Mouse (Mus musculus) layer of hippocampus, adult 9-10 months (tissue): Measurements from ENCODE around the gene Snx5.

ENCODE experiments used
- DNase-seq: peaks from one replicate; pipeline ENCODE4 v3.0.0; 2022; ENCODE audit warnings: low spot score

Snx5 gene

GRCm38 (mm10) chr2:144270507-144271420 lies at the start of gene Snx5, which contains the start of gene Mgme1:
TSS of gene Snx5 (minus strand) at chr2:144270906.
TSS of gene Mgme1 (plus strand) at chr2:144270663.
- DNase-seq = peak; percentile 90

DNA sequence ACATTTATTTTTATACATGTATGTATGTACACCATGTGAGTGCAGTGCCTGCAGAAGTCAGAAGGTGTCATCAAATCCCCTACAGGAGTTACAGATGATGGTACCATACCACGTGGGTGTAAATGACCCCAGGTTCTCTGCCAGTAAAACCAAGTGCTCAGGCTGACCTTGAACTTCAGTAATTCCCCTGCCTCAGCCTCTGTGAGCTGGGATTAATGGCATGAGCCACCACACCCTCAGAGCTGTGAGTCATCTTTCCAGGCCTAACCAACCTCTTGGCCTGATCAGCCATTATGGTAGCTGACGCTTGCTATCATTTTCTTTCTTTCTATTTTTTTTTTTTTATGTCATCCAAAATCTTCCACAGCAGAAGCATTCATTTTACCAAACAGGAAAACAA lies 40.7 kb upstream of the Snx5 start:
- DNase-seq = no peak

GRCm38 (mm10) chr2:144310273-144310672 lies 39.6 kb upstream of the Snx5 start:
- DNase-seq = no peak

DNA sequence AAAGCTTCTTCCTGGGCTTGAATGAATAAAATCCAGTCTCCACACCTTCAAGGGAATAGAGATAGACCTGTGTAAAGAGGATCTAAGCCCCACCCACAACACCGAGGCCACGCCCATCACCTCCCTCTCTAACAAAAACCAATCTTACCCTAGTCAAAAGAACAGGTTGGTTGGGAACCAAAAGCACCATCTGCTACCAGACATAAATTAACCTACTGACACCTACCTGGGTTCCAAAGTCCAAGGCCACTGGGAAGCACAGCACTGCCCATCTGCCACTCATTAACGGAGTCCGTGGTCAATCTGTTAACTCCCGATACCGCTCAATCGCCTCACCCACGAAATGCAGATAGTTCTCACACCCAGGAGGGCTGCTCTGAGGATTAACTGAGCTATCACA lies 37.9 kb upstream of the Snx5 start:
- DNase-seq = no peak

- DNase-seq = no peak
Measured at GRCm38 (mm10) chr2:144305721-144306294, 35.1 kb upstream of the Snx5 start.

DNA sequence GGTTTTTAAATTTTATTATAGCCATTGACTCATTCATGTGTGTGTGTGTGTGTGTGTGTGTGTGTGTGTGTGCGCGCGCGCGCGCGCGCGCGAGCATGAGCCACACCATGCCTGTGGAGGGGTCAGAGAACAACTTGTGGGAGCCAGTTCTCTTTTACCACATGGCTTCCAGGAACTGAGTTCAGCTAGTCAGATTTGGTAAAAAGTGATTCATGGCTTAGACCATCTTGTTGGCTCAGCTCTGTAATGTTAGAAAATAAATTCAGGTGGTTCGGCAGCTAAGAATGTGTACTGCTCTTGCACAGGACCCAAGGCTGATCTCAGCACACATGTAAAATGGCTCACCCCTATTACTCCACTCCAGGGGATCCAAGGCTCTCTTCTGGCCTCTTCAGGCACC lies 30.4 kb upstream of the Snx5 start:
- no peak for DNase-seq

DNA sequence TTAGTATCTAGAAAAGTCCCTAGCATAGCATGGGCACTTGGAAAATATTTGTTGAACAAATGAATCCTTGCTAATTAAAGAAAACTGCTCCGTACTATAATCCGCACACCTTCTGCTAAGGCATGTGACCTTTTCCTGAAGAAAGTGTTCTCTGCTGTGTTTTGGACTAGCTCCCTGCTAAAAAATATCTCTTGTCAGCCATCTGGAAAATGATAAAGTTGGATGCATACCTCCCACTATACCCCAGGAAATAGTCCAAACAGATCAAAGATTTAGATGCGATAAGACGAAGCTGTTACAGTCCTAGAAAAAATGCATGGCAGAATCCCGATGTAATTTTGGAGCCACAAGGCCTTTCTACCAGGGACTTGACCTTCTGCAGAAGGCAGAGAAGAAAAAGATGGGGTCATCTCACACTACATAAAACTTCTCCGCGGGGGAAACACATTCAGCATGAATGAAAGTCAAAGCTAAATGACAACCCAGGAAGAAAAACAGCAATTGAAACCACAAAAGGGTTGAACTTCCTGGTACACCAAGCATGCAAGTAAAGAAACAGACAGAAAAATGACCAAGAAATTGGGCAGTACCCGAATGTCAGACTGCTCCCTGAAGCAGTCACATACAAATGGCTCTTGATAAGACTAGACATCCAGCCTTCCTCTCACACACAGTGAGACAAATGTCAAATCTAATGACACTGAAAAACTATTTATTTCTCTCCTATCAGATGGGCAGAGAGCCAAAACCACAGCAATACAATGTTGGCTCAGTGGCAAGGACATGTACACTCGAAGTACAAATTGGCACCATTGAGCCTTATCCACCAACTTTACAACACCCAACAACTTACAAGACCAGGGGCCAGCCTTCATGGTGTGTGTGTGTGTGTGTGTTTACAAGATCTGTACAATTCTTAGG lies 29.3 kb upstream of the Snx5 start:
- no peak for DNase-seq

DNA sequence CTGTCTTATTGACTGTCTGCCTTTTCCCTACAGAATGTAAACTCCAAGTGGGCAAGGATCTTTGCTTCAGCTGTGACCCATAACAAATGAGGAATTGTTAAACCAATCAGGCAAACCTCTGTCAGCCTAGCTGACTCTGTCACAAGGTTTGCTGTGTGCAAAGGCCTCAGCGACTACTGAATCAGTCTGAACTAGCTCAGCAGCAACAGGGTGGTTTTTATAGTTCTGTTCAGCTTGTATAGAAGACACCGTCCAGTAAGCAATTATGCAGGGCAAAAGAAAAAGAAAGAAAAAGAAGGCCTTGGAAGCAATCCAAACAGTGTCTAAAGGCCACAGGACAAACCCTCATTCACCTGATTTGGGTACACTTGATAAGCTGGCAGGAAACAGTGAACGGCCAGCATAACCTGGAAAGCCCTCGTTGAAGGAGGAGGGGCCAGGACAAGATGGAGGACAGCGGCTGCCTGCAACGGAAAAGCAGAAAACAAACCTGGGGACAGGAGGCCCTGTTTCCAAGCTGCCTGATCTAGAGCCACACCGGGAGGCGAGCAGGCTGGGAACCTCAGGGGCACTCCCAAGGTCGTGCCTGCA lies 24.5 kb upstream of the Snx5 start:
- no peak for DNase-seq

- DNase-seq = peak; percentile 31
Measured at GRCm38 (mm10) chr2:144291600-144292305, 21.0 kb upstream of the Snx5 start.

- DNase-seq = no peak
Measured at GRCm38 (mm10) chr2:144290321-144290720, 19.6 kb upstream of the Snx5 start.

DNA sequence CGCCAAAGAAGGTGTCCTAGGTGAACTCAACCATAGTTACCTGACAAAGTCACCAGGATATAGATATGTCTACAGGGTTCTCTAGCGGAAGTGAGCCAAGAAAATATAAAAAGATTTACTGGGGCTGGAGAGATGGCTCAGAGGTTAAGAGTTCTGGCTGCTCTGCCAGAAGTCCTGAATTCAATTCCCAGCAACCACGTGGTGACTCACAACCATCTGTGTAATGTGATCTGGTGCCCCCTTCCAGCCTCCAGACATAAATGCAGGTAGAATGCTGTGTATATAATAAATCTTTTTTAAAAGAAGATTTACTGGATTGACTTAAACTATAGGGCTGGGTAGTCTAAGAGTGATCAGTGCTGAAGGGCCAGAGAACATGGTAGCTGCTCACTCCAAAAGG lies 10.7 kb upstream of the Snx5 start:
- DNase-seq = no peak

- DNase-seq = no peak
Measured at GRCm38 (mm10) chr2:144280568-144280967, 9.9 kb upstream of the Snx5 start.

GRCm38 (mm10) chr2:144279742-144280141 lies 9.0 kb upstream of the Snx5 start:
- no peak for DNase-seq

DNA sequence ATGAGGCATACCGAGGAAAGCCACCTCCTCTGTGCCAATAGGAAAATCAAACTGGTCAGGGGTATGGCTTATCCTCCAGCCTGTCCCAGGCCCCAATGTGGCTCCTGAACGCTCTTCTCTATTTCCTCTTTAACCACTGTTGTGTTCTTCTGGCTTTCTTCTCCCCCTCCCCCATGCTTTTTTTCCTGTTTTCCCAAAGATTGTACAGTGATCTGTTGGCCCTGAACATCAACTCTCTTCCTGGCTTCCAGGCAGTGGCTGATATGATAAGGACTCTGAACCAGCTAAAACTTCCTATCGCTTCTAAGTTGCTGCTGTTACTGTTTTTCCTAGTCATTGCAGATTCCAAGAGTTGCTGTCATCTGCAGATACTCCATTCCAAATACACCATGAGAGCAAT lies 6.2 kb upstream of the Snx5 start:
- no peak for DNase-seq

- no peak for DNase-seq
Measured at GRCm38 (mm10) chr2:144274741-144275140, 4.0 kb upstream of the Snx5 start.

GRCm38 (mm10) chr2:144272088-144272487 lies 1.4 kb upstream of the Snx5 start:
- DNase-seq = no peak

DNA sequence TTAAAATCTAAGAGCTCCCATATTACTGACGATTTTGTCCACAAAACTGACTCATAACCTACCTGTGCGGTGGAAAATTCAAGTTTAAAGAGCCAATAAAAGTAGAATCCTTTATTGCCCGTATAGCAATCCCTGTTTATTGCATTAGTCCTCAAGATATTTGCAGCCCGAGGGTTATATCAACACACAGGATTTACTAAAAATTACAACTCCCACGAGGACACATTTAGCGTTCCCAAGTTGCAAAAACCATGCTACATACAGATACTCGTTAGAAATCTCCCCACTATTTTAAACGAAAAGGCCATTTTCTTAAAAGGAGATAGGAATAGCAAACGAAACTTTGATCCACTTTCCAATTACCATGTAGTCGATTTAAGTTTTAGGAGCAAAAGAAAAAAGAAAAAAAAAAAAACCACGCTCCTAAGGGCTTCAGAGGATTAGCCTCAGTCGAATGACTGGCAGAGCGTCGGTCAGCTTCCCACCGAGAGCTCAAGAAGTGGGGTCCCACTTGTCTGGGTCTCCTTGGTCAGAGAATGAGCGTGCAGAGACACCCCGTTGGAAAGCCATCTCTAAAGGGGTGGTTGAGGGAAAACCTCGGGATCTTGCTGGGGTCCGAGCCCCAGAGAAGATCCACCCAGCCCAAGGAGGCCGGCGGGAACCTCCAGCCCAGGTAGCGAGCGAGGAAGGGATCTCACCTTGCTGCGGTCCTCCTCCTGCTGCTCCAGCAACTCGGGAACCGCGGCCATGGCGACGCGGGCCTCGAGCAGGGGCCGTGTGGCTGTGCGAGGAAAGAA lies 829 bp downstream of the Snx5 start:
- DNase-seq = no peak

GRCm38 (mm10) chr2:144269306-144269650 lies 1.4 kb downstream of the Snx5 start:
- DNase-seq = no peak

DNA sequence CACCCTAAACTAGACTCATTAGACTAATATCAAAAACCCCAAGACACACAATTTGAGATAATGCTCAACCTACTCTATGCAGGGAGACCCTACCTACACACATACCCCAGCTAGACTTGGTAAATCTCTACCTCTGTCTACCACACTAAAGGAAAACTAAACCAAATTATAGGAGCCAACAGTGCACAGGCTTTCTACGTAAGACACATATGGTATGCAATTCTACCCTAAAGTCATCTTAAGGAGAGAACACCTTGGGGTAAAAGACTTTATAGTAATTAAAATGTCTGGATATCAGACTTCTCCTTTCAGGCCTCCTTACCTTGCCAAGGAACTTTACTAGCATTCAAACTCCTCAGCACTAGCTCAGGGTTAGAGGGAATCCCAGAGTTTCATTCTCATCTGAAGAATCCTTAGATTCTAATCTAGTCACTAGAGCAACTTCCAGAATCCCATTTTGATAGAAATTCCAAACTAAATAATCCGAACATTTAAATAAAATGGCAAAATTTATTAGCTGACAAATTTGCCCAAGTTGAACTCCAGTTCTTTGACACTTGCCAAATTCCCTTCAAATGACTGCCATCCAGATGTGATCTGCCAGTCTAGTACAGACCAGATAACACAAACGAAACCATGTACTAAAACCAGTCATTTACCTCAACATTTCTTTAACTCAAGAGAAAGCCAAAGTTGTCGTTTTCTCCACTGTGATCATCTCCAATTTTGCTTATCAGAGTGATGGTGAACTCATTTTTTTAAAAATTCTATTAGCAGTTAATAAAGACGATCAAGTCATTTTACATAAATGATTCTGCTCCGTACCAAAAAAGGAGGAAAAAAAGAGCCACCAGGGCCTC lies 2.0 kb downstream of the Snx5 start:
- DNase-seq = no peak

DNA sequence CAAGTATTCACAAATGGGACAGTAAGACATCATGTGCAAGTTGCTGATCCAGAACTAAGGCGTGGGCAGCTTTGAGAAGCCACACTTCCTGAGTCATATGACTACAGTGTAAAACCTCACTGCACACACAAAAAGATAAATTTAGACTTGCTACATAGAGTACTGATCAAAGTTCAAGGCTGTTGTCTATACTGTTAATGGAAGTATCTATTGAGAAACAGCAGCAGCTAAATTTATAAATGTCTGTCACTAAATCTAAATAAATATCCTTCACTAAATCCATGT lies 3.0 kb downstream of the Snx5 start:
- DNase-seq = no peak
